Mouse (Mus musculus) ES-E14 (cell line): ENCODE results near the gene Ccdc85c. TPM values are rescaled to one million over a fixed set of nuclear protein-coding genes. Genes with fewer than 3 reads are reported as not detected.

Experiments
- DNase-seq: peaks from one replicate; pipeline ENCODE4 v3.0.0-alpha.2; 2013; ENCODE audit warnings: low read depth, low spot score
- H3K27ac ChIP-seq: 2 replicates; pipeline ENCODE4 v1.5.1; 2012; ENCODE audit warnings: low read depth, mild to moderate bottlenecking, low read length, moderate library complexity, mixed read lengths; ENCODE audit not compliant: poor library complexity, insufficient read depth, severe bottlenecking
- H3K36me3 ChIP-seq: 2 replicates; pipeline ENCODE4 v1.6.1; 2012; ENCODE audit warnings: mild to moderate bottlenecking, low read length, moderate library complexity, mixed read lengths; ENCODE audit not compliant: control insufficient read depth, poor library complexity, insufficient read depth, severe bottlenecking
- H3K4me1 ChIP-seq, 2 experiments: fragments of 150-350 bp in 1 of 2; sonication (generic) in 1 of 2; 2 replicates each; pipeline ENCODE4 v1.6.1; 2012; ENCODE audit warnings: low read length in 2 of 2, mild to moderate bottlenecking in 1 of 2, mixed read lengths in 1 of 2; ENCODE audit not compliant: control insufficient read depth in 2 of 2, insufficient read depth in 2 of 2, poor library complexity in 1 of 2
- H3K4me3 ChIP-seq, 2 experiments: fragments of 150-350 bp in 1 of 2; sonication (generic) in 1 of 2; 2 replicates each; pipeline ENCODE4 v1.5.1; 2012; ENCODE audit warnings: low read length in 2 of 2, low read depth in 1 of 2, mild to moderate bottlenecking in 1 of 2, mixed read lengths in 1 of 2; ENCODE audit not compliant: insufficient read depth in 1 of 2, poor library complexity in 1 of 2, severe bottlenecking in 1 of 2
- H3K9ac ChIP-seq: 2 replicates; pipeline ENCODE4 v1.6.1; 2012; ENCODE audit warnings: low read depth, mild to moderate bottlenecking, low read length, mixed read lengths; ENCODE audit not compliant: poor library complexity, insufficient read depth, severe bottlenecking
- H3K9me3 ChIP-seq: fragments of 150-350 bp; sonication (generic); 2 replicates; pipeline ENCODE4 v1.6.1; 2012; ENCODE audit warnings: low read depth, mild to moderate bottlenecking, low read length; ENCODE audit not compliant: control insufficient read depth, insufficient read depth
- CHD2 ChIP-seq: IDR thresholded peaks from 2 replicates; pipeline ENCODE4 v1.6.1; 2014; ENCODE audit warnings: mild to moderate bottlenecking, low read depth, low read length, inconsistent platforms
- HCFC1 ChIP-seq: IDR thresholded peaks from 2 replicates; pipeline ENCODE4 v1.6.1; 2012; ENCODE audit warnings: low read length, inconsistent platforms, borderline replicate concordance; ENCODE audit not compliant: insufficient read depth
- MAFK ChIP-seq: IDR thresholded peaks from 2 replicates; pipeline ENCODE4 v1.6.1; 2014; ENCODE audit warnings: mild to moderate bottlenecking, low read depth, low read length, inconsistent platforms; ENCODE audit not compliant: insufficient read depth
- ZC3H11A ChIP-seq: IDR thresholded peaks from 2 replicates; pipeline ENCODE4 v1.6.1; 2012; ENCODE audit warnings: low read depth, mild to moderate bottlenecking, inconsistent platforms, low read length, borderline replicate concordance
- ZNF384 ChIP-seq: IDR thresholded peaks from 2 replicates; pipeline ENCODE4 v1.6.1; 2012; ENCODE audit warnings: low read depth, low read length, inconsistent platforms
- in situ Hi-C, 2 experiments: fragments of 600-800 bp; cut with MboI; formaldehyde crosslinking; loops; one replicate each; pipeline ENCODE4 v1.15.1; 2025; ENCODE audit warnings: low sequenced_read_pairs in 2 of 2, inconsistent platforms in 1 of 2; ENCODE audit not compliant: unreplicated experiment in 2 of 2
- total RNA-seq: library from RNA; depleted of rRNA; stranded (reverse); fragments of 300-350 nt; gene quantifications from 2 replicates; pipeline ENCODE4 v1.2.3, GENCODE M21; 2012; rRNA removed

Ccdc85c gene
- 21.9 and 24.4 TPM in 2 replicates for total RNA-seq

- Histone ChIP-seq H3K27ac (0 out of 2 replicates have a peak within 1 kb of the TSS, but pooled peaks have one; percentile 16), H3K4me1 (peaks cover 12 to 31% of the 10 kb centered on the region in 2 experiments), H3K4me3 (peak within 1 kb of the TSS; percentile 78 to 86), H3K9ac (peak within 1 kb of the TSS; percentile 78), H3K9me3 (no peaks in the 10 kb centered on the region), H3K36me3 (peaks cover 8% of the 10 kb centered on the region; the same call in 1 of the 2 replicates)
- in situ Hi-C loops = no loop called here
- no peak for DNase-seq
- TF ChIP-seq ZC3H11A (no peak), HCFC1 (no peak), CHD2 (no peak), MAFK (no peak), ZNF384 (no peak)
Observed at GRCm38 (mm10) chr12:108274661-108275507, at the start of gene Ccdc85c. Gene Ccdc85c (minus strand): TSS chr12:108275425.

GRCm38 (mm10) chr12:108320096-108320495, 44.9 kb upstream of the Ccdc85c start:
- Histone ChIP-seq H3K4me3 (no peak overlapping the region), H3K9me3 (no peaks in the 10 kb centered on the region), H3K27ac (no peak overlapping the region), H3K9ac (no peak overlapping the region), H3K4me1 (peaks cover 3 to 25% of the 10 kb centered on the region in 2 experiments; a peak in 2 of 4 replicates), H3K36me3 (no peaks in the 10 kb centered on the region)
- in situ Hi-C loops = no loop called here
- TF ChIP-seq ZC3H11A (no peak), MAFK (no peak), ZNF384 (no peak), HCFC1 (no peak), CHD2 (no peak)
- no peak for DNase-seq

- Histone ChIP-seq H3K4me3 (peak overlapping the region; percentile 40 to 57; a peak in 3 of 4 replicates), H3K27ac (no peak overlapping the region), H3K36me3 (no peaks in the 10 kb centered on the region), H3K4me1 (peaks cover 3 to 25% of the 10 kb centered on the region in 2 experiments; a peak in 2 of 4 replicates), H3K9ac (peak overlapping the region; percentile 21; the same call in 1 of the 2 replicates), H3K9me3 (no peaks in the 10 kb centered on the region)
- no peak for DNase-seq
- TF ChIP-seq CHD2 (no peak), ZC3H11A (no peak), MAFK (no peak), ZNF384 (no peak)
- in situ Hi-C loops = no loop called here
Observed at GRCm38 (mm10) chr12:108318499-108318898, 43.3 kb upstream of the Ccdc85c start.

- Histone ChIP-seq H3K27ac (no peak overlapping the region), H3K4me3 (peak overlapping the region; percentile 40 to 57; a peak in 3 of 4 replicates), H3K9ac (peak overlapping the region; percentile 21; the same call in 1 of the 2 replicates), H3K4me1 (peaks cover 3 to 29% of the 10 kb centered on the region in 2 experiments; a peak in 2 of 4 replicates), H3K9me3 (no peaks in the 10 kb centered on the region), H3K36me3 (no peaks in the 10 kb centered on the region)
- TF ChIP-seq MAFK (no peak), ZC3H11A (no peak), CHD2 (no peak), HCFC1 (no peak), ZNF384 (no peak)
- no peak for DNase-seq
- in situ Hi-C loops = no loop called here
Observed at GRCm38 (mm10) chr12:108317826-108318430, 42.7 kb upstream of the Ccdc85c start.
